24 mouse cellular contexts compared by ENCODE assay signal in the genomic region with DNA sequence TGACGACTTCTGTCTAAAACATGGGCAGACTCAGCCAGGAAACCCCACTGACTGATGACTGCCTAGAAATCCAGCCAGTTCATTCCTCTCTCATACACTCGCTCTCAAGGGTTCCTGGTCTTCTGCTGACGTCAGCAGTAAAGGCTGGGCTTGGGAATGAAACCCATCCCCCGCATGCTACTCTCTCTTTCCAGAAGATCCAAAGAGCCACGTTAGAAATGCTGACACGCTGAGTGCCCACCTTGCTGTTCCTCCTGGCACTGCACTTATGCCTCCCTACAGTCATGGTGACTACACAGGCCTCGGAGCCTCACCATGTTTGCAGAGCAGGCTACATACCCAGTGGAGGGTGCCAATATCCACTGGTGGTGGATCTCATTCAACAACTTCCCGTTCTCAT. TPM values are rescaled to one million over a fixed set of nuclear protein-coding genes. Genes with fewer than 3 reads are reported as not detected.
DNase-seq lines count a peak whose midpoint lies in the region; ATAC-seq and TF ChIP-seq lines count a peak whose summit lies in the region.
"Had no signal": no experiment of that assay in that cellular context is flagged by ENCODE, and none has a peak within 500 bp of the region (broad histone marks: within the 10 kb centered on the region; RNA-seq: fewer than 3 reads in every experiment).

No protein-coding gene starts in this region.

- peak overlapping the region; percentile 53; the same call in 1 of the 2 replicates for H3K27ac ChIP-seq in cerebellum, adult 2 months (ENCODE audit: insufficient read depth, low read length)
- H3K27ac ChIP-seq in hindbrain, embryonic 10.5 days: peak overlapping the region; percentile 63; the same call in 1 of the 2 replicates
- H3K27ac ChIP-seq in hindbrain, embryonic 11.5 days (ENCODE audit: low read depth, low read length): no peak overlapping the region
- peak overlapping the region; percentile 42; the same call in 1 of the 2 replicates for H3K27ac ChIP-seq in midbrain, embryonic 10.5 days (replicated peaks)
- H3K27ac ChIP-seq in midbrain, embryonic 11.5 days (ENCODE audit: low read depth, low read length): no peak overlapping the region
- H3K27ac ChIP-seq: heart, embryonic 10.5 days; limb, embryonic 15.5 days; liver, embryonic 14.5 days; neural tube, embryonic 13.5 days had no signal

- no peaks in the 10 kb centered on the region for H3K27me3 ChIP-seq in cerebellum, adult 2 months (ENCODE audit: control insufficient read depth, insufficient read depth, low read length)
- no peaks in the 10 kb centered on the region for H3K27me3 ChIP-seq in hindbrain, embryonic 10.5 days (ENCODE audit: insufficient read depth, poor library complexity, severe bottlenecking)
- H3K27me3 ChIP-seq in hindbrain, embryonic 11.5 days (ENCODE audit: control insufficient read depth, insufficient read depth, low read length): no peaks in the 10 kb centered on the region
- H3K27me3 ChIP-seq in midbrain, embryonic 10.5 days (ENCODE audit: low read depth, poor library complexity, severe bottlenecking): no peaks in the 10 kb centered on the region
- no peaks in the 10 kb centered on the region for H3K27me3 ChIP-seq in midbrain, embryonic 11.5 days (ENCODE audit: control insufficient read depth, insufficient read depth, low read length)
- H3K27me3 ChIP-seq: limb, embryonic 15.5 days; neural tube, embryonic 13.5 days had no signal

- peak; percentile 24; the same call in 1 of the 2 replicates for TF ChIP-seq CTCF in cerebellum, adult 2 months (IDR thresholded peaks at IDR 0.05; ENCODE audit: borderline replicate concordance, insufficient read depth, low read depth, low read length)

- H3K36me3 ChIP-seq in hindbrain, embryonic 10.5 days: peaks cover 32% of the 10 kb centered on the region
- no peaks in the 10 kb centered on the region for H3K36me3 ChIP-seq in hindbrain, embryonic 11.5 days (ENCODE audit: control insufficient read depth, insufficient read depth, low read length)
- peaks cover 34% of the 10 kb centered on the region for H3K36me3 ChIP-seq in midbrain, embryonic 10.5 days
- peaks cover 2% of the 10 kb centered on the region for H3K36me3 ChIP-seq in midbrain, embryonic 11.5 days (ENCODE audit: control insufficient read depth, insufficient read depth, low read length)
- H3K36me3 ChIP-seq: heart, embryonic 10.5 days; limb, embryonic 15.5 days had no signal

- H3K9me3 ChIP-seq in hindbrain, embryonic 10.5 days: no peaks in the 10 kb centered on the region
- H3K9me3 ChIP-seq in hindbrain, embryonic 11.5 days (ENCODE audit: control insufficient read depth, low read length): no peaks in the 10 kb centered on the region
- no peaks in the 10 kb centered on the region for H3K9me3 ChIP-seq in midbrain, embryonic 10.5 days (replicated peaks)
- no peaks in the 10 kb centered on the region for H3K9me3 ChIP-seq in midbrain, embryonic 11.5 days (ENCODE audit: control insufficient read depth, low read length)
- H3K9me3 ChIP-seq: heart, embryonic 10.5 days; limb, embryonic 15.5 days; neural tube, embryonic 13.5 days had no signal

- 16% methylated on average over 8 of the region's 8 CpGs for WGBS in cerebellum, adult 2 months
- 59% methylated on average over 8 of the region's 8 CpGs for WGBS in hindbrain, embryonic 10.5 days
- WGBS in hindbrain, embryonic 11.5 days: 62% methylated on average over 8 of the region's 8 CpGs
- WGBS in midbrain, embryonic 10.5 days: 66% methylated on average over 8 of the region's 8 CpGs
- WGBS in midbrain, embryonic 11.5 days: 60% methylated on average over 8 of the region's 8 CpGs

- no peak overlapping the region for H3K4me2 ChIP-seq in hindbrain, embryonic 11.5 days (replicated peaks; ENCODE audit: low read depth, low read length)
- H3K4me2 ChIP-seq in midbrain, embryonic 11.5 days: no peak overlapping the region
- H3K4me2 ChIP-seq: limb, embryonic 15.5 days; neural tube, embryonic 13.5 days had no signal

- peak; percentile 48 to 57 for DNase-seq in cerebellum, adult 2 months
- DNase-seq in hindbrain, embryonic 10.5 days (ENCODE audit: low spot score): no peak
- no peak for DNase-seq in hindbrain, embryonic 11.5 days (ENCODE audit: low spot score)
- no peak for DNase-seq in midbrain, embryonic 10.5 days (ENCODE audit: low spot score)
- no peak for DNase-seq in midbrain, embryonic 11.5 days (ENCODE audit: low spot score, missing footprints)
- no peak for DNase-seq in spleen, adult 18-20 months
- DNase-seq in adrenal gland, adult 18-20 months (ENCODE audit: low spot score in 2 of 2): no peak
- DNase-seq: adrenal gland, adult 2 months; heart, postnatal 4 days; kidney, postnatal 36 days; lung, postnatal 14 days; retina, postnatal 1 day; right cerebral cortex, postnatal 25 days had no signal

- H3K9ac ChIP-seq in hindbrain, embryonic 11.5 days (ENCODE audit: low read depth, low read length): no peak overlapping the region
- no peak overlapping the region for H3K9ac ChIP-seq in midbrain, embryonic 11.5 days (ENCODE audit: low read length)
- H3K9ac ChIP-seq: limb, embryonic 15.5 days; liver, embryonic 14.5 days; neural tube, embryonic 13.5 days had no signal

- ATAC-seq in cerebellum, adult (ENCODE audit: insufficient number of reproducible peaks, low FRiP score, low TSS enrichment): no peak
- no peak for ATAC-seq in hindbrain, embryonic 11.5 days (ENCODE audit: low FRiP score)
- ATAC-seq in midbrain, embryonic 11.5 days (ENCODE audit: low FRiP score): no peak
- ATAC-seq: forebrain, embryonic 14.5 days; intestine, postnatal 0 days; midbrain, embryonic 16.5 days had no signal

- H3K4me1 ChIP-seq in cerebellum, adult 2 months (ENCODE audit: control insufficient read depth, insufficient read depth, low read length): peaks cover 67% of the 10 kb centered on the region
- peaks cover 89% of the 10 kb centered on the region for H3K4me1 ChIP-seq in hindbrain, embryonic 10.5 days (replicated peaks)
- peaks cover 30% of the 10 kb centered on the region for H3K4me1 ChIP-seq in hindbrain, embryonic 11.5 days (replicated peaks; ENCODE audit: control insufficient read depth, insufficient read depth, low read length)
- H3K4me1 ChIP-seq in midbrain, embryonic 10.5 days: peaks cover 97% of the 10 kb centered on the region
- peaks cover 60% of the 10 kb centered on the region for H3K4me1 ChIP-seq in midbrain, embryonic 11.5 days (ENCODE audit: control insufficient read depth, insufficient read depth, low read length)

- TF ChIP-seq POLR2A in cerebellum, adult 2 months (IDR thresholded peaks at IDR 0.05; ENCODE audit: borderline replicate concordance, insufficient read depth, low read length): 0 out of 2 replicates have a peak, but pooled peaks have one; percentile 12

- H3K4me3 ChIP-seq in cerebellum, adult 2 months (replicated peaks; ENCODE audit: insufficient read depth, low read depth, low read length): no peak overlapping the region
- H3K4me3 ChIP-seq in hindbrain, embryonic 10.5 days: no peak overlapping the region
- H3K4me3 ChIP-seq in hindbrain, embryonic 11.5 days (ENCODE audit: low read depth, low read length): no peak overlapping the region
- no peak overlapping the region for H3K4me3 ChIP-seq in midbrain, embryonic 10.5 days
- no peak overlapping the region for H3K4me3 ChIP-seq in midbrain, embryonic 11.5 days (ENCODE audit: low read depth, low read length)
- H3K4me3 ChIP-seq: heart, embryonic 10.5 days; limb, embryonic 15.5 days; myocyte; neural tube, embryonic 13.5 days had no signal

RNA-seq across cellular contexts. Expression of gene Mtcl1, which starts 41.7 kb away (rescaled TPM):
- 106 and 115 TPM in 2 replicates for polyA plus RNA-seq in cerebellum, adult 2 months (2012; rRNA removed)
- polyA plus RNA-seq in hindbrain, embryonic 10.5 days (2016; fragmentation: Nextera tagmentation; extraction: Ambion mirVana): 52.8 and 89.7 TPM in 2 replicates
- polyA plus RNA-seq in hindbrain, embryonic 11.5 days (2014; fragmentation: Nextera tagmentation; extraction: Ambion mirVana): 47.9 and 59.8 TPM in 2 replicates
- polyA plus RNA-seq in midbrain, embryonic 10.5 days (2016; fragmentation: Nextera tagmentation; extraction: Ambion mirVana): 45.9 and 65.2 TPM in 2 replicates
- polyA plus RNA-seq in midbrain, embryonic 11.5 days (2014; fragmentation: Nextera tagmentation; extraction: Ambion mirVana): 43.5 and 47.3 TPM in 2 replicates
- total RNA-seq in adrenal gland, adult 18-20 months (2021): 1 to 10 TPM; 5.1 to 6.1 TPM
- total RNA-seq: granulocyte monocyte progenitor cell, adult 5-6 weeks; megakaryocyte-erythroid progenitor cell, adult 5-6 weeks had no signal

Comparison
In these comparisons a context has a peak if more than half of its experiments do, and no peak if none do; other contexts are left out.
1. H3K27ac ChIP-seq: peak in cerebellum, adult 2 months (single experiment), hindbrain, embryonic 10.5 days (single experiment) and midbrain, embryonic 10.5 days (single experiment); none in hindbrain, embryonic 11.5 days (single experiment) and midbrain, embryonic 11.5 days (single experiment).
2. DNase-seq: peak in cerebellum, adult 2 months (2 of 2); none in hindbrain, embryonic 10.5 days (single experiment), hindbrain, embryonic 11.5 days (single experiment), midbrain, embryonic 10.5 days (single experiment), midbrain, embryonic 11.5 days (single experiment), spleen, adult 18-20 months (0 of 2) and adrenal gland, adult 18-20 months (0 of 2).